Mouse (Mus musculus): ENCODE results near the gene Atg16l2. TPM values are rescaled to one million over a fixed set of nuclear protein-coding genes. Genes with fewer than 3 reads are reported as not detected.

The Atg16l2 gene
- total RNA-seq (2021) = 10 to 100 TPM; 52.7 to 55.5 TPM

- intact Hi-C loops (cut with DNase I) = no loop called here
- peak; percentile 93 for DNase-seq (ENCODE audit: low spot score in 2 of 2)
These were observed at the start of gene Atg16l2 for GRCm38 (mm10) chr7:101301881-101302456. Gene Atg16l2 (minus strand): TSS chr7:101302251.

DNA sequence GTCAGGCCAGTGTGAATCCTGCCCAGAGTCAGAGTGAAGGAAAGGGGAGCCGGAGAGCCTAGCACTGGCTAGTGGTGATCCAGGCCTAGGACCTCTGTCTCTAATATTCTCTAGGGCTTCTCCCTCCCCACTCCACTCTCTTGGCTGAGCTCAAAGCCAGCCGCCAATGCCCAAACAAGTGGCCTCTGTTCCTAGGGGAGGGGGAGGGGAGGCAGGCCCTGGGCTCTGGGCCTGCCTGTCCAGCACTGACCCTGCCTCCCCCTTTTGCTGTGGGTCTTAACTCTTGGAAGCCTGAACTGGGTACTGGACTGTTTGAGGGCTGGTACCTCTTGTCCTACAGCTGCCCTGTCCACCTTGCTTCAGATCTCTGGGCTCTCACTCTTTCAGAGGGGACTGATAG, 47.8 kb upstream of the Atg16l2 start:
- peak; percentile 23 to 28 for DNase-seq (ENCODE audit: low spot score in 2 of 2)
- intact Hi-C loops (cut with DNase I) = no loop called here

DNA sequence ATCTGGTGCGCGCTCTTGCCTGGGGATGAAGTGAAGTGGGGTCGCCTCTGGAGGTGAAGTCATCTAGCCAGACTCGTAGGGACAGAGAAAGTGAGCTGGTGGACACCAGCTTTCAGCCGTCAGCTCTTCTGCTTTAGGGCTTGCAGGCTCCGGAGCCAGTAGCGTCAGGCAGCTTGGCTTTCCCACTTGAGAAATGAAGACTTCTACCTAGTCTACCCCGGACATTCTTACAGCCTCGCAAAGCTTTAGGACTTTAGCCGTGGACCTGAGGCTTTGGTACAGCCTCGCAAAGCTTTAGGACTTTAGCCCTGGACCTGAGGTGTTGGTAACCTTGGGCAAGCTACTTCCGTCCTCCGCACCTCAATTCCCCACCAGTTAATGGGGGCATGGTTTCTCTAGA, 46.3 kb upstream of the Atg16l2 start:
- intact Hi-C loops (cut with DNase I) = no loop called here
- no peak for DNase-seq (ENCODE audit: low spot score in 2 of 2)

DNA sequence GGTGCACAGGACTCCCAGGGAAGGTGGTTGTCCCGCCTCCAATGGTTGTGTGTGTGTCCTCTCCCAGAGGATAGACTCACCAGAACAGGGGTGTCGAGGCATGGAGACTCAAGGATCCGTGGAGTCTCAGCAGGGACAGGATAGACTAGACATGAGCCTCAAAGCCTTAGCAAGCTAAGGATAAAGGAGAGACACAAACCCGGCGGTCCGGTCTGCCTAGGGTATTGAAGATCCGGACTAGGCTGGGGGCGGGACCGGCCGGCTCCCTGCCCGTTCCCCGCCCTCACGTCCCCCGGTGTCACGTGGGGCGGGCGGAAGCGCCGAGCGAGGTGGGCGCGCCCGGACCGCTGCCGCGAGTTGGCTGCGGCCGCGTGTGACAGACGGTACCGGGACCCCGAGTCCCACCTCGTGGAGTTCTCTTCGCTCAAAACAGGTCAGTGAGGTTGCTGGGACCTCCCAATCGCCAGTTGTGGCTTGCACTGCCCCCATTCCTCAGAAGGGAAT, 45.8 kb upstream of the Atg16l2 start, which contains the start of gene Arap1:
Gene Arap1, plus strand, starts transcription at position 301 of the 504 bp plus-strand sequence.
- intact Hi-C loops (cut with DNase I) = no loop called here

DNA sequence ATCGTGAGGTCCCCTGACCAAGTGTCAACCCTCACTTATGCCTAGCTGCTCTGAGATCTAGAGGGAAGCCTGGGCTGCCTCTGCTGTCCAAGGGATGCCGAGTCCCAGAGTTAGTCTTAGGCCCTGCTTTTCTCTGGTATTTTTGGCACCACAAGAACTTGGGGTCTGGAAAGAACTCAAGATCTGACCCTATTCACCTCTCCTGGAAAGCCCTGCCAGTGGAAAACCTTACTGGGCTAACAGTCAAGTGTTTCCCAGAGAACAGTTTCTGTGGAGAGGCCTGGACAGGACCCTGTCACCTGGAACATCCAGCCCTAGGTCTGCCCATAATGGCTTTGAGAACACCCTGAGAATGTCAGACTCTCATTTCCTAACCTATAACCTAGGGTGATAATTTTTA, 44.9 kb upstream of the Atg16l2 start:
- intact Hi-C loops (cut with DNase I) = no loop called here
- no peak for DNase-seq (ENCODE audit: low spot score in 2 of 2)

More for the DNA sequence above, 45.8 kb upstream of the Atg16l2 start, which contains the start of gene Arap1:
- peak in 1 of 2 experiments; percentile 29 for DNase-seq (ENCODE audit: low spot score in 2 of 2)

- DNase-seq (ENCODE audit: low spot score in 2 of 2) = no peak
- intact Hi-C loops (cut with DNase I) = no loop called here
These were observed 42.8 kb upstream of the Atg16l2 start for GRCm38 (mm10) chr7:101344892-101345291.

- intact Hi-C loops (cut with DNase I) = no loop called here
- no peak for DNase-seq (ENCODE audit: low spot score in 2 of 2)
These were observed 41.1 kb upstream of the Atg16l2 start for GRCm38 (mm10) chr7:101343135-101343534.

GRCm38 (mm10) chr7:101341405-101341804, 39.4 kb upstream of the Atg16l2 start:
- intact Hi-C loops (cut with DNase I) = no loop called here
- DNase-seq (ENCODE audit: low spot score in 2 of 2) = no peak

- intact Hi-C loops (cut with DNase I) = no loop called here
- no peak for DNase-seq (ENCODE audit: low spot score in 2 of 2)
These were observed 35.4 kb upstream of the Atg16l2 start for GRCm38 (mm10) chr7:101337401-101337800.

- intact Hi-C loops (cut with DNase I) = no loop called here
- DNase-seq (ENCODE audit: low spot score in 2 of 2) = no peak
These were observed 34.6 kb upstream of the Atg16l2 start for GRCm38 (mm10) chr7:101336686-101337085.

DNA sequence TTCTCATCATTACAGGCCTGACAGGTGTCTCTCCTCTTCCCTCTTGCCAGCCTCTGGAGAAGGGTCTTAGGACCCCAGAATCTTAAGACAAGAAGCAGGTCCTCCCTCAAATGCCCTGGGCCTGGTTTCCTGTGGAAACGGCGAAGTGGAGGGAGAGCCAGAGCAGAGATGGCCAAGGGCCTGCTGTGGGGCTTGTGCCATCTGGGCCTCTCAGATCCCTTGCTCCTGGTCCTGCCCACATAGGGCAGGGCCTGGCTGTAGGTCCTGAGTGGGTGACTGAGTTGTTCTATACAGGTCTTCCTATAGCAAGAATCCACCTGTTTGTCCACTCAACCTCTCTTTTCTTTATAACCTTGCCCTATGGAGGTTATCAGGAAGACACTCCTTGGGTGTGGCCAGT, 33.2 kb upstream of the Atg16l2 start:
- intact Hi-C loops (cut with DNase I) = no loop called here

DNA sequence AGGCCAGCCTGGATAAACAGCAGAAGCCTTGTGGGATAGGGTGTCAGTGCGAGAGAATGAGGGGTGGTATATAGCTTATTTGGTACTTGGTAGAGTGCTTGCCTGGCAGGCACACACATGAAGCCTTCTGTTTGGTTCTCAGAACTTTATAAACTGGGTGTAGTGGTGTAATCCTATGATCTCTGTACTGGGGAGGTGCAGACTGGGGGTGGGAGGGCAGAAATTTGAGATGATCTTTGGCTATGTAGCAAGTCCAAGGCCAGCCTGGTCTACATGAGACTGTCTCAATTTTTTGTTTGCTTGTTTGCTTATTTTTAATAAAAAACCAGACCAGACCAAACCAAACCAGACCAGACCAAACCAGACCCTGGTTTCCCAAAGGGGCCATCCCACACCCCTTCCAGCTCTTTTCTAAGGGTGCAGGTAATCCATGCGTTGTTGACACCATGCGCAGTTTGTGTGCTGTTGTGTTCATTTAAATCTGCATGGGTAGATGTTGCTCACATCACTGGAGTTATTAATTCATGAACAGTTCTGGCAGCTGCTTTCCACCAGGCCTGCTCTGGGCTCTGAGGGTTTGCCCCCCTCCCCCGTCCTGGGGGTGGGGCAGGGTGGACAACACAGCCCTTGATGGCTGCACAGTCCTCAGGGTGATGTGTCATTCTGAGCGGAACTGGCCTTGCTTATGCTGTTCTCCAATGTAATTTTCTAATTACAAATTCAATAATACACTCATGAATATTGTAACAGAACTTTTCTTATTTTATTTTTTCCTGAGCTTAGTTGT, 30.2 kb upstream of the Atg16l2 start:
- no peak for DNase-seq (ENCODE audit: low spot score in 2 of 2)
- intact Hi-C loops (cut with DNase I) = no loop called here

More for the DNA sequence above, 33.2 kb upstream of the Atg16l2 start:
- DNase-seq (ENCODE audit: low spot score in 2 of 2) = no peak

GRCm38 (mm10) chr7:101330841-101331173, 28.8 kb upstream of the Atg16l2 start:
- DNase-seq (ENCODE audit: low spot score in 2 of 2) = no peak
- intact Hi-C loops (cut with DNase I) = no loop called here

DNA sequence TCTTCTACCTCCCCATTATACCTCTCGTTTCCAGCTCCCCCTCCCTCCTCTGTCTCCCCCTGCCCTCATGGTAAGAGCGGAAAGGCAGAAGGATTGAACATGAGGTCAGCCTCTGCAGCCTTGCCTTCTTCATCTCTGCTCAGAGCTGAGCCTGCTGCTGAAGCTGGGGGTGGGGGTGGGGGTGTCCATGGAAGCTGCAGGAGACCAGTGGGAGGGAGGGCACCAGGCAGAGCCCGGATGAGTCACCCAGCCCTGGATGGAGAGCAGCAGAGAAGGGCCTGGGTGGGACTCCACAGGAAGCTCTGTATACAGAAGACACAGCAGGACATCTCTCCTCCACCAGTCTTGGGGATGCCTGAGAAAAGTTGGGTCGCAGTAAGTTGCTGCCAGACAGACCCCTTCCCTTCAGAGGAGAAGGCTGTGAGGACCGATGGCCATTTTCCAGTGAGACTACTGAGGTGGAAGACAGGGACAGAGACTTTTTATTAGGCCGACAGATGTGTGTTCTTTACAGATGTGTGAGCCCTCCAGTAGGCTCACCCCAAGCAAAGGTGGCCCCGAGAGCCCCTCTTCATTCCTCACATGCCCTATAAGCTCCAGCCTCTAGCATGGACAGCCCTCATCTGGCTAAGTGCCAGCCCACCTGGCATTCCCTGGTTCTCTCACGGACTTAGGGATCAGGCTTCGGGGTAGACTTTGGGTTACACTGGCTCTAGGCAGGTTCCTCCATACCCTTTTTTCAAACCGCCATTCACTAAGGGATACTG, 28.2 kb upstream of the Atg16l2 start:
- DNase-seq (ENCODE audit: low spot score in 2 of 2) = no peak
- intact Hi-C loops (cut with DNase I) = no loop called here

- no peak for DNase-seq (ENCODE audit: low spot score in 2 of 2)
These were observed 27.6 kb upstream of the Atg16l2 start for GRCm38 (mm10) chr7:101329606-101330005.

DNA sequence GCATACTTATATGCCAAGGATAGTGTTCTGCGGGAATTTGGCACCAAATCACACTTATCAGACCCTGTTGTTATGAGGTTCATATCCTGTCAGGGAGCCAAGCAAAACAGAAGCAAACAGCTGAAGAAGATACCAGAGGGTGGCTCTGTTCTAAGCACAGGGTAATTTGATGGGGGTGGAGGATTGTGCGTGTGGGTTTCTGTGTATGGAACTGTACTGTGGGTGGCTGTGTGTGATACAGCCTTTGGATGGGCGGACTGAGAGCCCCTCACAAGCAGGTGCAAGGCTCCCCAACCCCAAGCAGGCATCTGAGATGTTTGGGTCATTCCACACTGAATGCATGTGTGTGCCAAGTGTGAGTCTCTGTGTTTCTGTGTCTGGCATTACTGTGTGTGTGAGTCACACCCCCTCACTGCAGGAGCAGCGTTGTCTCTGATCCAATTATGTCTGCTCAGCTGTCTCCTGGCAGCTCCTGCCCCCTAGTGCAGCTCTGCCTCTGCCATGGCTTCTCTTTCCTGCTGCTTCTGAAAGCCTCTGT, 26.6 kb upstream of the Atg16l2 start:
- intact Hi-C loops (cut with DNase I) = no loop called here

More at GRCm38 (mm10) chr7:101329606-101330005, 27.6 kb upstream of the Atg16l2 start:
- intact Hi-C loops (cut with DNase I) = no loop called here

GRCm38 (mm10) chr7:101327786-101328185, 25.7 kb upstream of the Atg16l2 start:
- no peak for DNase-seq (ENCODE audit: low spot score in 2 of 2)
- intact Hi-C loops (cut with DNase I) = no loop called here

More for the DNA sequence above, 26.6 kb upstream of the Atg16l2 start:
- DNase-seq (ENCODE audit: low spot score in 2 of 2) = peak; percentile 70 to 77

- no peak for DNase-seq (ENCODE audit: low spot score in 2 of 2)
- intact Hi-C loops (cut with DNase I) = no loop called here
These were observed 25.2 kb upstream of the Atg16l2 start for GRCm38 (mm10) chr7:101327263-101327662.

- no peak for DNase-seq (ENCODE audit: low spot score in 2 of 2)
These were observed 24.0 kb upstream of the Atg16l2 start for GRCm38 (mm10) chr7:101326006-101326405.

More at GRCm38 (mm10) chr7:101326006-101326405, 24.0 kb upstream of the Atg16l2 start:
- intact Hi-C loops (cut with DNase I) = no loop called here
